Mouse (Mus musculus): ENCODE measurements around the gene Sik2. TPM values are rescaled to one million over a fixed set of nuclear protein-coding genes. Genes with fewer than 3 reads are reported as not detected.

The Sik2 gene
- total and polyA plus RNA-seq, 2 experiments: 6.3 to 8.7 TPM

- Histone ChIP-seq H3K36me3 (ENCODE audit: control insufficient read depth, insufficient read depth, low read length) (no peaks in the 10 kb centered on the region), H3K27ac (replicated peaks; ENCODE audit: insufficient read depth, low read depth, low read length) (no peak overlapping the region), H3K4me3 (ENCODE audit: insufficient read depth, low read depth, low read length) (no peak overlapping the region), H3K79me2 (ENCODE audit: control insufficient read depth, insufficient read depth, low read length) (peaks cover 5% of the 10 kb centered on the region; the same call in 1 of the 2 replicates), H3K4me1 (ENCODE audit: control insufficient read depth, insufficient read depth, low read length) (peaks cover 2% of the 10 kb centered on the region; the same call in 1 of the 2 replicates), H3K27me3 (ENCODE audit: control insufficient read depth, insufficient read depth, low read length) (no peaks in the 10 kb centered on the region), H3K9ac (ENCODE audit: low read depth, low read length) (no peak overlapping the region)
- WGBS: 91% methylated on average over 8 of the region's 8 CpGs
- no peak for TF ChIP-seq POLR2A (IDR thresholded peaks at IDR 0.05; ENCODE audit: extremely low read depth, insufficient read depth, low read length)
- TF ChIP-seq CTCF (IDR thresholded peaks at IDR 0.05; ENCODE audit: low read depth, low read length): no peak
- no peak for DNase-seq (ENCODE audit: extremely low read depth, low read depth, low spot score)
These were observed 154.5 kb downstream of the Sik2 start for GRCm38 (mm10) chr9:50854376-50854775.

DNA sequence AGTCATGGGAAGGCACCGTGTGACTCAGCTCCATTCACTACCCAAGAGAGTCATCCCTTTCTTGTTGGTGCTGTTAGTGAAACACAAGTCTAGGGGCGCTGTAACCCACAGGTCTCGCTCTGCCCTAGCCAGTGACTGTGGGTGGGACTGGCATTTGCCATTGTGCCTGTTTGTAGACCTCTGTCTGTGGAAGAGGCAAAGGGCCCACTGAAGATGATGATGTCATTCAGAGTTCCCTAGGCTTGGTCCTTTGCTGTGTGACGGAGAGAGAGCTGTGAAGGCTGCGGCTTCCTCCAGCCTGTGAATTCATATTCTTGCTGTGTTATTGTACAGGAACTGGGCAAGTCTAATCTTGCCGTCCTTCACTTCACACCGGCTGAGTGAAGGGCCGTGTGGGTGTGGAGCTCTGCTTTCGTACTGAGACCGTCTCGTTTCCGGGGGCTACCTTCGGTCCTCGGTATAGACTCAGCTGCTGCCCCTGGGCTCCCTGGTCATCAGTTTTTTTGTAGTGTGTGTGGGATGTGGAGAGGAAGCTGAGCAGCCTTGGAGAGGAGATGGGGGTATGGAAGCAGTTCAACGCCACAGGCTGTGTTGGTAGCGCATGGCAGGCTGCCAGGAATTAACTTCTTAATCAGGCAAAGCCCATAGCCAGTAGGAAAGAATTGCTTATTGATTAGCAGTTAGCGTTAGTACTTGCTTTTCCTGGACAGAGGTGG lies 156.1 kb downstream of the Sik2 start:
- no peaks in the 10 kb centered on the region for H3K27me3 ChIP-seq (ENCODE audit: control insufficient read depth, insufficient read depth, low read length)
- no peak overlapping the region for H3K9ac ChIP-seq (ENCODE audit: low read depth, low read length)
- H3K36me3 ChIP-seq (ENCODE audit: control insufficient read depth, insufficient read depth, low read length): no peaks in the 10 kb centered on the region
- no peak overlapping the region for H3K4me3 ChIP-seq (ENCODE audit: insufficient read depth, low read depth, low read length)
- WGBS: 68% methylated on average over 17 of the region's 17 CpGs
- DNase-seq (ENCODE audit: extremely low read depth, low read depth, low spot score): no peak
- peaks cover 11% of the 10 kb centered on the region for H3K4me1 ChIP-seq (ENCODE audit: control insufficient read depth, insufficient read depth, low read length)
- no peak for TF ChIP-seq POLR2A (IDR thresholded peaks at IDR 0.05; ENCODE audit: extremely low read depth, insufficient read depth, low read length)
- no peak for TF ChIP-seq CTCF (IDR thresholded peaks at IDR 0.05; ENCODE audit: low read depth, low read length)
- H3K79me2 ChIP-seq (ENCODE audit: control insufficient read depth, insufficient read depth, low read length): peaks cover 5% of the 10 kb centered on the region; the same call in 1 of the 2 replicates
- no peak overlapping the region for H3K27ac ChIP-seq (replicated peaks; ENCODE audit: insufficient read depth, low read depth, low read length)

DNA sequence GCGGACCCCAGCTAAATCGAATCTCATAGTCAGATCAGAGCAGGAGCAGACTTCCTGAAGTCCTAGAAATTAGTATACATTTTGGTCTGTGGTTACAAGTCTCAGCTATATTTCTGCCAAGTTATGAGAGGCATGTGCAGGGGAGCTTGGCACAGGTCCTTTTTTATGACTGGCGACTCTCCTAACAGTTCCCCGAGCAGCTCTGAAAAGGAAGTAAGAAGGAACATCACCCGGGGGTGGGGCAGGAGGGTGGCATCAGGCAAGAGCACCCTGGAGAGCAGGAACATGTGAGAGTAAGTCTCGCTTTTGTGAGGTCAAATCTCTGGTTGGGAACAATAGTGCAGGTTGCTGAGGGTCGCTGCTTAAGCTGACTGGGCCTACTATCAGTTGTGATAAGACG lies 158.2 kb downstream of the Sik2 start:
- Histone ChIP-seq H3K27me3 (ENCODE audit: control insufficient read depth, insufficient read depth, low read length) (no peaks in the 10 kb centered on the region), H3K4me3 (ENCODE audit: insufficient read depth, low read depth, low read length) (no peak overlapping the region), H3K27ac (replicated peaks; ENCODE audit: insufficient read depth, low read depth, low read length) (no peak overlapping the region), H3K4me1 (ENCODE audit: control insufficient read depth, insufficient read depth, low read length) (peaks cover 17% of the 10 kb centered on the region), H3K36me3 (ENCODE audit: control insufficient read depth, insufficient read depth, low read length) (no peaks in the 10 kb centered on the region), H3K9ac (ENCODE audit: low read depth, low read length) (no peak overlapping the region), H3K79me2 (ENCODE audit: control insufficient read depth, insufficient read depth, low read length) (no peaks in the 10 kb centered on the region)
- TF ChIP-seq CTCF (IDR thresholded peaks at IDR 0.05; ENCODE audit: low read depth, low read length) (no peak), POLR2A (IDR thresholded peaks at IDR 0.05; ENCODE audit: extremely low read depth, insufficient read depth, low read length) (no peak)
- 62% methylated on average over 8 of the region's 8 CpGs for WGBS
- no peak for DNase-seq (ENCODE audit: extremely low read depth, low read depth, low spot score)

GRCm38 (mm10) chr9:50850271-50850670 lies 158.6 kb downstream of the Sik2 start:
- no peaks in the 10 kb centered on the region for H3K27me3 ChIP-seq (ENCODE audit: control insufficient read depth, insufficient read depth, low read length)
- H3K36me3 ChIP-seq (ENCODE audit: control insufficient read depth, insufficient read depth, low read length): no peaks in the 10 kb centered on the region
- H3K4me3 ChIP-seq (ENCODE audit: insufficient read depth, low read depth, low read length): no peak overlapping the region
- 56% methylated on average over 11 of the region's 11 CpGs for WGBS
- H3K9ac ChIP-seq (ENCODE audit: low read depth, low read length): no peak overlapping the region
- H3K4me1 ChIP-seq (ENCODE audit: control insufficient read depth, insufficient read depth, low read length): peaks cover 21% of the 10 kb centered on the region
- no peak overlapping the region for H3K27ac ChIP-seq (replicated peaks; ENCODE audit: insufficient read depth, low read depth, low read length)
- no peak for DNase-seq (ENCODE audit: extremely low read depth, low read depth, low spot score)
- no peaks in the 10 kb centered on the region for H3K79me2 ChIP-seq (ENCODE audit: control insufficient read depth, insufficient read depth, low read length)
- TF ChIP-seq CTCF (IDR thresholded peaks at IDR 0.05; ENCODE audit: low read depth, low read length) (no peak), POLR2A (IDR thresholded peaks at IDR 0.05; ENCODE audit: extremely low read depth, insufficient read depth, low read length) (no peak)

DNA sequence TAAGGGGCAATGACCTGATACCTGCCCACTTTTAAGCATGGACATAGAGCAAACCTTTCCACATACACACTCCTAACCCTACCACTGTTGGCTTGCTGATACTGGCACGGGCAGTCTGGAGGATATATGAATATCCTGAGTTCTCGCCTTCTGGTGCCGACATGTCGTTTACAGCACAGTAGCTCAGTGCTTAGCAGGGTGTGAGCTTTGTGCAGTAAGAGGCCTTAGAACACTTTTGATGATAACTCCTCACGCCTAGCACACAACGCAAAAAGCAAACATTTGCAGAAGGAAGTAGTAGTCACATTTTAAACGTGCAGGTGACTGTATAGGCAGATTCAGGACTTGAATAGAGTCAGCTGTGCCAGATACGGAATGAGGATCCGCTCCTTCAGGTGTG lies 159.1 kb downstream of the Sik2 start:
- WGBS: 61% methylated on average over 9 of the region's 9 CpGs

GRCm38 (mm10) chr9:50849249-50849648 lies 159.6 kb downstream of the Sik2 start:
- no peaks in the 10 kb centered on the region for H3K27me3 ChIP-seq (ENCODE audit: control insufficient read depth, insufficient read depth, low read length)
- H3K4me1 ChIP-seq (ENCODE audit: control insufficient read depth, insufficient read depth, low read length): peaks cover 23% of the 10 kb centered on the region
- 0 out of 2 replicates have a peak, but pooled peaks have one; percentile 20 for TF ChIP-seq CTCF (IDR thresholded peaks at IDR 0.05; ENCODE audit: low read depth, low read length)
- TF ChIP-seq POLR2A (IDR thresholded peaks at IDR 0.05; ENCODE audit: extremely low read depth, insufficient read depth, low read length): no peak
- no peaks in the 10 kb centered on the region for H3K79me2 ChIP-seq (ENCODE audit: control insufficient read depth, insufficient read depth, low read length)
- H3K27ac ChIP-seq (replicated peaks; ENCODE audit: insufficient read depth, low read depth, low read length): no peak overlapping the region
- H3K36me3 ChIP-seq (ENCODE audit: control insufficient read depth, insufficient read depth, low read length): no peaks in the 10 kb centered on the region
- H3K4me3 ChIP-seq (ENCODE audit: insufficient read depth, low read depth, low read length): no peak overlapping the region
- no peak overlapping the region for H3K9ac ChIP-seq (ENCODE audit: low read depth, low read length)
- peak; percentile 83 for DNase-seq (ENCODE audit: extremely low read depth, low read depth, low spot score)
- 18% methylated on average over 8 of the region's 8 CpGs for WGBS

More for the DNA sequence above, 159.1 kb downstream of the Sik2 start:
- no peak for TF ChIP-seq CTCF (IDR thresholded peaks at IDR 0.05; ENCODE audit: low read depth, low read length)
- TF ChIP-seq POLR2A (IDR thresholded peaks at IDR 0.05; ENCODE audit: extremely low read depth, insufficient read depth, low read length): no peak
- H3K79me2 ChIP-seq (ENCODE audit: control insufficient read depth, insufficient read depth, low read length): no peaks in the 10 kb centered on the region
- H3K27me3 ChIP-seq (ENCODE audit: control insufficient read depth, insufficient read depth, low read length): no peaks in the 10 kb centered on the region
- no peak overlapping the region for H3K4me3 ChIP-seq (ENCODE audit: insufficient read depth, low read depth, low read length)
- H3K36me3 ChIP-seq (ENCODE audit: control insufficient read depth, insufficient read depth, low read length): no peaks in the 10 kb centered on the region
- peaks cover 23% of the 10 kb centered on the region for H3K4me1 ChIP-seq (ENCODE audit: control insufficient read depth, insufficient read depth, low read length)
- H3K27ac ChIP-seq (replicated peaks; ENCODE audit: insufficient read depth, low read depth, low read length): no peak overlapping the region
- no peak overlapping the region for H3K9ac ChIP-seq (ENCODE audit: low read depth, low read length)
- no peak for DNase-seq (ENCODE audit: extremely low read depth, low read depth, low spot score)

All from liver, adult 2 months (tissue).